Mouse (Mus musculus) midbrain, embryonic 13.5 days (tissue): Measurements from ENCODE around the gene Zmym2. TPM values are rescaled to one million over a fixed set of nuclear protein-coding genes. Genes with fewer than 3 reads are reported as not detected.
"Not testable (repeated sequence)": the region's sequence is repeated elsewhere in the genome, so short reads cannot be mapped to it uniquely, and the experiment has no call there.

ENCODE experiments used
- ATAC-seq: fragments of 200-750 bp; cut with Nextera tagmentation; 2 replicates; pipeline ENCODE4 v1.8.0; 2017; ENCODE audit warnings: mild to moderate bottlenecking, moderate TSS enrichment, moderate library complexity
- H3K27ac ChIP-seq: fragments of 300-500 bp; sonication (generic); 2 replicates; pipeline ENCODE4 v1.5.1; 2015; ENCODE audit warnings: inconsistent platforms, mild to moderate bottlenecking, moderate library complexity
- H3K27me3 ChIP-seq: fragments of 300-500 bp; sonication (generic); 2 replicates; pipeline ENCODE4 v1.6.1; 2015; ENCODE audit warnings: mild to moderate bottlenecking, inconsistent platforms
- H3K36me3 ChIP-seq: fragments of 300-500 bp; sonication (generic); 2 replicates; pipeline ENCODE4 v1.6.1; 2015; ENCODE audit warnings: mild to moderate bottlenecking, inconsistent platforms
- H3K4me1 ChIP-seq: fragments of 300-500 bp; sonication (generic); replicated peaks from 2 replicates; pipeline ENCODE4 v1.6.1; 2015; ENCODE audit warnings: inconsistent platforms
- H3K4me2 ChIP-seq: fragments of 300-500 bp; sonication (generic); replicated peaks from 2 replicates; pipeline ENCODE4 v1.6.1; 2015; ENCODE audit warnings: moderate library complexity, mild to moderate bottlenecking, inconsistent platforms
- H3K4me3 ChIP-seq: fragments of 300-500 bp; sonication (generic); replicated peaks from 2 replicates; pipeline ENCODE4 v1.5.1; 2015; ENCODE audit warnings: mild to moderate bottlenecking, inconsistent platforms
- H3K9ac ChIP-seq: fragments of 300-500 bp; sonication (generic); replicated peaks from 2 replicates; pipeline ENCODE4 v1.6.1; 2015; ENCODE audit warnings: mild to moderate bottlenecking, inconsistent platforms
- H3K9me3 ChIP-seq: fragments of 300-500 bp; sonication (generic); 2 replicates; pipeline ENCODE4 v1.6.1; 2016; ENCODE audit warnings: mild to moderate bottlenecking, inconsistent platforms
- WGBS: fragments of 180-500 bp; shearing (Covaris S2); methylation state at CpG from one replicate; pipeline ENCODE4 v1.1.7; 2015; 5-methylcytosine and 5-hydroxymethylcytosine counted together
- polyA plus RNA-seq: library from polyadenylated mRNA; unstranded; fragments of >200 nt; fragmentation: Nextera tagmentation; extraction: Ambion mirVana; gene quantifications from 2 replicates; pipeline ENCODE4 v1.2.1, GENCODE M21; 2015

Zmym2 gene
- polyA plus RNA-seq, 1 experiment from 2014 or later: 84.8 TPM

GRCm38 (mm10) chr14:56885308-56885771 lies 1.1 kb upstream of the Zmym2 start:
- under 1% methylated on average over 36 of the region's 36 CpGs for WGBS
- Histone ChIP-seq H3K4me2 (peak overlapping the region; percentile 60), H3K27me3 (no peaks in the 10 kb centered on the region), H3K9ac (peak overlapping the region; percentile 66), H3K9me3 (no peaks in the 10 kb centered on the region; the same call in 1 of the 2 replicates), H3K4me1 (peaks cover 24% of the 10 kb centered on the region), H3K4me3 (peak overlapping the region; percentile 50), H3K27ac (peak overlapping the region; percentile 94), H3K36me3 (peaks cover 10% of the 10 kb centered on the region)
- peak; percentile 40 for ATAC-seq

GRCm38 (mm10) chr14:56885986-56886593 lies 363 bp upstream of the Zmym2 start:
- H3K27me3 ChIP-seq: not testable (repeated sequence)
- under 1% methylated on average over 40 of the region's 69 CpGs for WGBS

GRCm38 (mm10) chr14:56887514-56887880 lies 1.0 kb downstream of the Zmym2 start:
- peak overlapping the region; percentile 80 for H3K4me3 ChIP-seq
- H3K4me1 ChIP-seq: peaks cover 26% of the 10 kb centered on the region
- peak overlapping the region; percentile 99 for H3K27ac ChIP-seq
- WGBS: 0% methylated on average over 3 of the region's 3 CpGs
- H3K9me3 ChIP-seq: no peaks in the 10 kb centered on the region; the same call in 1 of the 2 replicates
- peaks cover 15% of the 10 kb centered on the region for H3K36me3 ChIP-seq
- peak overlapping the region; percentile 68 for H3K4me2 ChIP-seq
- no peak for ATAC-seq
- H3K9ac ChIP-seq: peak overlapping the region; percentile 94
- H3K27me3 ChIP-seq: no peaks in the 10 kb centered on the region

More at GRCm38 (mm10) chr14:56885986-56886593, 363 bp upstream of the Zmym2 start:
- H3K36me3 ChIP-seq: peaks cover 13% of the 10 kb centered on the region
- H3K9me3 ChIP-seq: not testable (repeated sequence)
- H3K9ac ChIP-seq: peak overlapping the region; percentile 77
- H3K27ac ChIP-seq: peak overlapping the region; percentile 94
- ATAC-seq: peak; percentile 97
- H3K4me2 ChIP-seq: peak overlapping the region; percentile 60
- H3K4me3 ChIP-seq: peak overlapping the region; percentile 50
- H3K4me1 ChIP-seq: peaks cover 26% of the 10 kb centered on the region

DNA sequence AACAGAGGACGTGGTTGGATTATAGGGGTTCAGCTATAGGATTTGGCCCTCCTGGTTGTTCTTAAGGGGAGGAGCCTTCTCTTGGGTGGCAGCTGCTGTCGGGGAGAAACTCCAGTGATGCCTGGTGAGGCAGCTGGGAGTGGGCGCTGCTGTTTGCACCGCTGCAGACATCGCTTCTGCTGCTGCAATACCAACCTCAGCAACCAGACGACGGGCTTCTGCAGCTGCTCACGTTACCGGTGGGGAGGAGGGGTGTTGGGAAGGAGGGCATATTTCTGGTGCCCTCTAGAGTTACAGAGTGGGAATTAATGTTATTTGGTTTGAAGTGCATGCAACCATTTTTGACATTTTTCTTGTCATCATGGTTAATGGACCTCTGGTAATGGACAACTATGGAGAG lies 1.4 kb downstream of the Zmym2 start:
- Histone ChIP-seq H3K4me2 (peak overlapping the region; percentile 68), H3K27me3 (no peaks in the 10 kb centered on the region), H3K9ac (peak overlapping the region; percentile 94), H3K36me3 (peaks cover 18% of the 10 kb centered on the region), H3K27ac (peak overlapping the region; percentile 99), H3K9me3 (no peaks in the 10 kb centered on the region; the same call in 1 of the 2 replicates), H3K4me1 (peaks cover 26% of the 10 kb centered on the region), H3K4me3 (peak overlapping the region; percentile 80)
- under 1% methylated on average over 9 of the region's 9 CpGs for WGBS
- peak; percentile 13; the same call in 1 of the 2 replicates for ATAC-seq

GRCm38 (mm10) chr14:56888416-56888815 lies 2.0 kb downstream of the Zmym2 start:
- Histone ChIP-seq H3K9me3 (no peaks in the 10 kb centered on the region), H3K36me3 (peaks cover 23% of the 10 kb centered on the region), H3K9ac (0 out of 2 replicates have a peak overlapping the region, but pooled peaks have one; percentile 94), H3K4me3 (peak overlapping the region; percentile 80), H3K27ac (peak overlapping the region; percentile 99; the same call in 1 of the 2 replicates), H3K27me3 (no peaks in the 10 kb centered on the region), H3K4me2 (peak overlapping the region; percentile 68), H3K4me1 (peaks cover 26% of the 10 kb centered on the region)
- 64% methylated on average over 2 of the region's 2 CpGs for WGBS
- ATAC-seq: no peak

DNA sequence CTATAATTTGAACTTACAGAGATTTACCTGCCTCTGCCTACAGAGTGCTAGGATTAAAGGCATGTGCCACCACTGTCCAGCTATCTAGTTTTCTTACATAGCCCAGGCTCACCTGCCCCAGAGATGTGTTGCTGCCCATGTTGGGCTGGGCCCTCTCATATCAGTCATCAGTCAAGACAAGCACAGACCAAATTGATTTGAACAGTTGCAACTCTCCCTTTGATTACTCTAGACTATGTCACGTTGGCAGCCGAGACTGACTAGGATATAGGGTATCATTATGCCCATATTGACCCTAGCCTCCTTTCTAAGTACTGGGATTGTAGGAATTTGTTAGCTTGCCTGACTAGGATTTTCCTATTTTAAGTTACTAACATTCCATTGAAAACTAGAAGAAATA lies 8.0 kb downstream of the Zmym2 start:
- Histone ChIP-seq H3K9me3 (no peaks in the 10 kb centered on the region), H3K4me3 (no peak overlapping the region), H3K9ac (no peak overlapping the region), H3K36me3 (peaks cover 40% of the 10 kb centered on the region), H3K27me3 (no peaks in the 10 kb centered on the region), H3K4me1 (peaks cover 12% of the 10 kb centered on the region), H3K4me2 (no peak overlapping the region), H3K27ac (no peak overlapping the region)
- no peak for ATAC-seq
- 99% methylated on average over 2 of the region's 2 CpGs for WGBS

DNA sequence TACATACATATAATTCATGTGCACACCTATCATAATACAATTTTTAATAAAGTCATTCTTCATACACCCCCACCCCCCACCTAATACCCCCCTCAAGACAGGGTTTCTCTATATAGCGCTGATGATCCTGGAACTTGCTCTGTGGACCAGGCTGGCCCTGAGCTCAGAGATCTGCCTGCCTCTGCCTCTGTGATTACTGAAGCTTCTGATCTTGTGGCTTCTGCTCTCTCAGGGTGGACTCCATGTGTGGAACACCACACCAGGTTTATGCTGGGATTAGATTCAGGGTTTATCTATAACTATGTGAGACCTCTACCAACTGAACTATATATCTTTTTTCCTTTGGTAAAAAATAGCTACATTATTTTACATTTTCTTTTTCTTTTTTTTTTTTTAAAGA lies 10.1 kb downstream of the Zmym2 start:
- Histone ChIP-seq H3K9me3 (no peaks in the 10 kb centered on the region), H3K27me3 (no peaks in the 10 kb centered on the region), H3K36me3 (peaks cover 30% of the 10 kb centered on the region), H3K9ac (no peak overlapping the region), H3K4me2 (no peak overlapping the region), H3K4me1 (no peaks in the 10 kb centered on the region), H3K27ac (no peak overlapping the region), H3K4me3 (no peak overlapping the region)
- 100% methylated on average over 1 of the region's 1 CpGs for WGBS
- no peak for ATAC-seq

GRCm38 (mm10) chr14:56897475-56897874 lies 11.0 kb downstream of the Zmym2 start:
- H3K9me3 ChIP-seq: no peaks in the 10 kb centered on the region
- no peak overlapping the region for H3K27ac ChIP-seq
- no peak overlapping the region for H3K9ac ChIP-seq
- H3K4me1 ChIP-seq: no peaks in the 10 kb centered on the region
- no peak for ATAC-seq
- H3K36me3 ChIP-seq: peaks cover 31% of the 10 kb centered on the region
- no peaks in the 10 kb centered on the region for H3K27me3 ChIP-seq
- 95% methylated on average over 2 of the region's 2 CpGs for WGBS
- no peak overlapping the region for H3K4me2 ChIP-seq
- H3K4me3 ChIP-seq: no peak overlapping the region

DNA sequence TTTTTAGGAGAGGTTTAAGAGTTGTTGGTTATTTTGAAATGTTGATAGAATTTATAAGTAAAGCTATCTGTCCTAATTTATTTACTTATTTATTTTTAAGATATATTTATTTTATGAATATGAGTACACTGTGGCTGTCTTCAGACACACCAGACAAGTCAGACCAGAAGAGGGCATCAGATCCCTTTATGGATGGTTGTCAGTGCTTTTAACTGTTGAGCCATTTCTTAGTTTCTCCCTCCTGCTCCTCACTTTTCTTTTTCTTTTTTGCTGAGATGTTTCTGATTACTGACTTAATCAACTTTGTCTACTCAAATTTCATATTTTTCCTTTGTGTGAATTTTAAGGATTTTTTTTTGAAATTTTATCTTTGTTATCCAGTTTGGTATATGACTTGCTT lies 13.2 kb downstream of the Zmym2 start:
- Histone ChIP-seq H3K4me3 (no peak overlapping the region), H3K9ac (no peak overlapping the region), H3K36me3 (peaks cover 36% of the 10 kb centered on the region), H3K4me1 (peaks cover 5% of the 10 kb centered on the region; the same call in 1 of the 2 replicates), H3K27me3 (no peaks in the 10 kb centered on the region), H3K9me3 (no peaks in the 10 kb centered on the region), H3K27ac (no peak overlapping the region), H3K4me2 (no peak overlapping the region)
- ATAC-seq: no peak

- Histone ChIP-seq H3K36me3 (peaks cover 38% of the 10 kb centered on the region), H3K9me3 (peaks cover 4% of the 10 kb centered on the region), H3K27ac (no peak overlapping the region), H3K4me3 (no peak overlapping the region), H3K4me1 (peaks cover 7% of the 10 kb centered on the region; the same call in 1 of the 2 replicates), H3K27me3 (no peaks in the 10 kb centered on the region), H3K9ac (no peak overlapping the region), H3K4me2 (no peak overlapping the region)
- ATAC-seq: no peak
- WGBS: 91% methylated on average over 6 of the region's 6 CpGs
These were observed 16.6 kb downstream of the Zmym2 start for GRCm38 (mm10) chr14:56903039-56903438.

DNA sequence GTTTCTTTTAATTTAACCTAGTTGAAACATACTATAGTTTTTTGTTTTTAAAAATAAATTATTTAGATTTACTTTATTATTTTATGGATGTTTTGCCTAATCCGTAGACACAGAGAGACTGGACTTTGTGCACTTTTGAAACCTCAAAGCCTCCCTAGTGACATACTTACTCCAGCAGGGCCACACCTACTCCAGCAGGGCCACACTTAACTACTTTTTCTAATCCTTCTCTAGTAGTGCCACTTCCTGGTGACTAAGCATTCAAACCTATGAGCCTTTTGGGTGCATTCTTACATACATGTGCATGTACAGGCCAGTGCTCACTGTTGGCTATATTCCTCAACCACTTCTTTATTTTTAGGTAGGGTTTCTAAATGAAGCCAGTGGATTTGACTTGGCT lies 19.2 kb downstream of the Zmym2 start:
- ATAC-seq: no peak

DNA sequence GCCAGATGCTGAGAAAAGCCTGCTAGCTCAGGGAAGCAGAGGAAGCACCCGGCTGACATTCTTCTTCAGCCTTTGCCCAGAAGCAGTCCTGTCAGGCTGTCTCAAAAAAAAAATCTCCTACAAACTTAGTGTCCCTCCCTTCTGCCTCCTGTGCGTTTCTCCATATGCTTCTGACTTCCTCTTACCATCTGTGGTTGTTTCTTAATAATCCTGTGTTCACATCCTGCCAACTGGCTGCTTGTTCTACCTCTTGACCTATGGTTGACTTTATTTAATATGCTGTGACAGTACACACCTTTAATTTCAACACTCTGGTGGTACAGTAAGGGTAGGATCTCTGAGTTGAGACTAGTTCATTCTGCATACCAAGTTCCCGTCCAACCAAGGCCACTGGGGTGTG lies 32.1 kb downstream of the Zmym2 start:
- no peaks in the 10 kb centered on the region for H3K4me1 ChIP-seq
- 77% methylated on average over 3 of the region's 3 CpGs for WGBS
- H3K4me2 ChIP-seq: no peak overlapping the region
- H3K9ac ChIP-seq: no peak overlapping the region
- no peak overlapping the region for H3K27ac ChIP-seq
- H3K4me3 ChIP-seq: no peak overlapping the region
- H3K9me3 ChIP-seq: no peaks in the 10 kb centered on the region
- no peaks in the 10 kb centered on the region for H3K27me3 ChIP-seq
- ATAC-seq: no peak
- peaks cover 25% of the 10 kb centered on the region for H3K36me3 ChIP-seq

More for the DNA sequence above, 19.2 kb downstream of the Zmym2 start:
- 91% methylated on average over 1 of the region's 1 CpGs for WGBS
- Histone ChIP-seq H3K9me3 (peaks cover 4% of the 10 kb centered on the region), H3K4me2 (no peak overlapping the region), H3K27me3 (no peaks in the 10 kb centered on the region), H3K4me1 (peaks cover 11% of the 10 kb centered on the region; the same call in 1 of the 2 replicates), H3K9ac (no peak overlapping the region), H3K4me3 (no peak overlapping the region), H3K27ac (no peak overlapping the region), H3K36me3 (peaks cover 35% of the 10 kb centered on the region)
